Mouse (Mus musculus) c-Kit-negative CD71-positive TER-119-positive erythroid progenitor cells, embryonic 14.5 days (primary cell): ENCODE measurements around the gene F2.

Experiments used
- DNase-seq: peaks from one replicate; pipeline ENCODE4 v3.0.0-alpha.2; 2013; ENCODE audit warnings: low read depth, low spot score

The F2 gene

DNA sequence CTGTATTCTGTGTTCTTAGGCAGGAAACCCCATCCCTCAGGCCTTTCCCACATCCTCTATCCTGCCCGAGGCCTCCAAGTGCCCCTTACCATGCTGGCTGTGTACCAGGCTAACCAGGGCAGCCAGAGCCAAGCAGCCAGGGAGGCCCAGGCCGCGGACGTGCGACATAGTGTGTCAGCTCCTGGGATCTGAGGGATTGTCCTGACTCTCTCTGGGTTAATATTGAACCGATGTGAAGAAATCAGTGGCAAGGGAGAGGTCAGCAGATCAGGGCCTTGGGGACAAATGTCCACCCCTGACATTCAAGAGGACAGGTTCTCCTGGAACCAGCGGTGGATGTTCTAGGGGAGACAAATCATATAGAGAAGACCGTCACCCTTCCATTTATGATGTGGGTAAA is at the start of gene F2:
F2 (minus strand) TSS at position 186 of the 400 bp plus-strand sequence.
- DNase-seq: no peak

- DNase-seq: no peak
Measured at GRCm38 (mm10) chr2:91683919-91684318, 47.7 kb upstream of the F2 start.

DNA sequence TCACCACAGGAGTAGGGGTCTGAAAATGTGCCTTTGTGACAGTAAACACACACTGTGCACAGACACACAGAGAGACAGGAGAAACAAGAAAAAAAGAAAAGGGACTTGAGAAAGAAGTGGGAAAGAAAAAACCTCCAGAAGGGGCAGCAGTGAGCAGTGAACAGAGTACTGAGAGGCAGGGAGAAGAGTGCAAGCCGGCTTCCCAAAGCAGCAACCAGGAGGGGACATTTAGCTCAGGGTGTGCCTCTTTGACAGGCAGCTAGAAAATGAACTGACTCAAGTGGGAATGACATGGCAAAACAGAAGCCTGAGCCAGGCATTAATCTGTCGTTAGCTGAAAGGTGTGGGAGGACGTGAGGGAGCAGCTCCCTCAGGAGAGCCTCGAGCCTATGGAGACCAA is 46.6 kb upstream of the F2 start:
- DNase-seq: peak; percentile 16

- DNase-seq: no peak
Measured at GRCm38 (mm10) chr2:91676961-91677360, 40.7 kb upstream of the F2 start.

- no peak for DNase-seq
Measured at GRCm38 (mm10) chr2:91676420-91676819, 40.2 kb upstream of the F2 start.

- DNase-seq: no peak
Measured at GRCm38 (mm10) chr2:91674895-91675294, 38.7 kb upstream of the F2 start.

GRCm38 (mm10) chr2:91673587-91673986 is 37.4 kb upstream of the F2 start:
- DNase-seq: no peak

GRCm38 (mm10) chr2:91670038-91670437 is 33.8 kb upstream of the F2 start:
- DNase-seq: no peak

GRCm38 (mm10) chr2:91669326-91669725 is 33.1 kb upstream of the F2 start:
- DNase-seq: no peak

DNA sequence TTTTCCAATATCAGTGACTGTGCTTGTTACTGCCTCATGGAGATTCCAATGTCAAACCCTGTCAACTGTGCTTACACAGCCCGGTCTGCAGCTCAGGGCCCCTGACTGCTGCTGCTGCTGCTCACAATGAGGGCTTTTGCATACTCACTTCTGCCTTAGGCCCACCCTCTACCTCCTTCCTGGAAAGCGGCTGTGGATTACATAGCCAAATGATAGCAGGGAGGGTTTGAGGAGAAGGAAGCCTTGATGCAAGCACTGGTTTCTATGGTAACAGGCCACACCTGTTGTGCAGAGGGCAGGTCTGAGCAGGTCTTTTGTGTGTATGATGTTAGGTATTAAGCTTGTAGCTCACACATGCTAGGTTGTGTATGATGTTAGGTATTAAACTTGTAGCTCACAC is 31.5 kb upstream of the F2 start:
- DNase-seq: no peak

DNA sequence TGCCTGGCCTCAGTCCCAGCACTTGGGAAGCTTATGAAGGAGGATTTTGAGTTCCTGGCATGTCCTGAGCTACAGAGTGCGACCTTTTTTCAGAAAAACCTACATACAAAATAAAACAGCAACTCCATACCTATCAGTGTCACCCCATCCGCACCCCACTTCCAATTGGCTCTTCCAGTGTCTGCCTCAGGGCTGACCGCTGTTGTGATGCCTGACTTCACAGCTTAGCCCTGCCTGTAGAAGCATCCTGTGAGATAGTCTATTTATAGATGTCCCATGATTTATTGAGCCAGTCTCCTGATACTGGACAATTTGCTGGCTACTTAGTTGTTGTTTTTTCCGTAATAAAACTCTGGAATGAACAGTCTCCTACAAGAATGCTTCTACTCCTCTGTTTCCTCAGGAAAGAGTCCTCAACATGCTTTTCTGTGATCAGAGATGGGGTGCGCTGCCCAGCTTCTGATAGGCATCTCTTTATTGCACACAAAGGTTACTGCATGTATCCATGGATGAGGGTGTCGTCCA is 30.2 kb upstream of the F2 start:
- no peak for DNase-seq

DNA sequence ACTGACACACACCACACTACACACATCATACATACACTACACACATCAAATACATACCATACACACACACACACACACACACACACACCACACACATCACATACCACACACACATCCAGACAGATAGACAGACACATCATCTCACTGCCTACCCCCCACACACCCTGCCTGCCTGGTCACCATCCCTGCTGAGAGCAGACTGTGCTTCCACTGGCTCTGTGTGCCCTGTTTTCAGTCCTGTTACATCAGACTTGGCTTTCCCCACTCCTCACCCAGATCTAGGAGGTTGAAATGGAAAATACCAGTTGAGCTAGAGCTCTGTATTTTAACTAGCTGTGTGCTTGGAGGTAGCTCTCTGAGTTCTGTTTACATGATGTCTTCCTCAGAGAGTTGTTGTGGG is 28.6 kb upstream of the F2 start:
- no peak for DNase-seq

DNA sequence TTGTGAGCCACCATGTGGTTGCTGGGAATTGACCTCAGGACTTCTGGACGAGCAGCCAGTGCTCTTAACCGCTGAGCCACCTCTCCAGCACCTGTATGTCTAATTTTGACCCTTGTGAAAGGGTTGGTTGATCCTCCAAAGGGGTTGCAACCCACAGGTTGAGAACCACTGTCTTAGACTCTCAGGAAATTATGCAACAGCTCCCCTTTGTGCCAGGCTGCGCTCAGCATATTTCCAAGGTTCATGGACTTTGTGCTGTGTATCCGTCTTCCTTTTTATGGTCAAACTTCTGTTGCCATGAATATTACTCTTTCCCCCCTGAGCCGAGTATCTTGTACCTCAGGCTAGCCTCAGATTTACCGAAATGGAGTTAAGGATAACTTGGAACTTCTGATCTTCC is 24.8 kb upstream of the F2 start:
- no peak for DNase-seq

GRCm38 (mm10) chr2:91659657-91660056 is 23.4 kb upstream of the F2 start:
- DNase-seq: no peak

DNA sequence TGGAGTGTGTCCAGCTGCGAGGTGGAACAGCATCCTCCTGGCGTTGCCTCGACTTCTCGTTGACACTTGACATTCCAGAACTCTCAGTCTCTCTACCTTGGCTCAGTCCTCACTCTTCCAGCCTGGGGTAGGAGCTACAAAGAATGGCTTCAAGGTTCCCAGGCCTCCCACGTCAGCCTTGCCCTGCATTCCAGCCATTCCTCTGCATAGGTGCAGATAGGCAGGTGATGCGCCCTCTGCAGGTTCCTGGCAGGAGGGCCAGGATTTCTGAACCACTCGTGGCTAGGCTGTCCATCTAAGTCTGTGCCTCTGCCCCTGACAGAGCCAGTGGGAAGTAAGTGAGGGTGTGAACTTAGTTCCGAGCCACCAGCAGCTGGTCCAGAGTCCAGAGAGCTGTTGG is 20.6 kb upstream of the F2 start:
- no peak for DNase-seq

GRCm38 (mm10) chr2:91655827-91656226 is 19.6 kb upstream of the F2 start:
- no peak for DNase-seq

DNA sequence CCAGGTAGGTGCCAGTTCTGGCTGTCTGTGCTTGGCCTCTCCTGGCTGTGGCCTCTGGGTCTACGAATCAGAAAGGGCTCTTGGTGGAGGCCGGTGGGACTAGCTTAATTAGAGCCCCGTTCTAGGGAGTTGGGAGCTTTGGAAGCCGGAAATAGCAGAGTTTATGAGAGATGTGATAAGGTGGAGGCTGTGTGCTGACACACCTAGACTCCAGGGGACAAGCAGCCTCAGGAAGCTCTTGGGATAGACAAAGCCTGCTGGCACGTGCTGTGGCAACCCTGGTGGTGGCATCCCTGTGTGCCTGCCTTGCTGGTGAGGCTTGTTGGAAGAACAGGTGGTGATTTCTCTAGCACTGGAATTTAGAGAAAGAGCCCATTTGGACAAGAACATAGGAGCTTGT is 19.2 kb upstream of the F2 start:
- no peak for DNase-seq

GRCm38 (mm10) chr2:91652863-91653262 is 16.6 kb upstream of the F2 start:
- DNase-seq: no peak

DNA sequence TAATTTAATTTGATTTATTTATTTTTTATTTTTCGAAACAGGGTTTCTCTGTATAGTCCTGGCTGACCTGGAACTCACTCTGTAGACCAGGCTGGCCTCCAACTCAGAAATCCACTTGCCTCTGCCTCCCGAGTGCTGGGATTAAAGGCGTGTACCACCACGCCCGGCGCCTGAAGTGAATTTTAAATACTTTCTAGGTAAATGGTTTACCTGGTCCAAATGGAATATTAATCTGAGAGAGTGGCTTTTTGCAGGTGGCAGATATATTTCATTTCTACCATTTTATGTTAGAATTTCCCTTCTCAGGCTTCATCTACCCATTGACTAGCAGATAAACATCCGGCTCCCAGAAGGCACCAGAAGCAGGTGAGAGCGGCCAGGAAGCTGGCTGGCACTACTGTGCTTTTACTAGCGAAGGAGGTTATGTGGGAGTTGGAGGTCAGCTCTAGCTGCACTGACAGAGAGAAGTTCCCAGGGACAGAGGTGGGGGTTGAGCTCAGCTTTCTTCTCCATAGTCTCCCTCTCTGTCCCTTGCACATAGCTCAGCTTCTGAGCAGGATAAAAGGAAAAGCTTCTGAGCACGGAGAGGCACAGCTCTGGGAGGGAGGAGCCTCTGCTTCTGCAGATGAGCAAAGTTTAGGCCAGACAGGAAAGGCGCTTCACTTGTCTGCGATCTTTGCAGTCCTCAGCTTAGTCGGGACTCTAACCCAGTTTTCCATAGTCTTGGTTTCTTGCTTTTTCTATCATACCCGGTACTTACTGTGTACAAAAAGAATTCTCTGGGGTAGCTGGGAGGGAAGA is 15.4 kb upstream of the F2 start:
- no peak for DNase-seq

DNA sequence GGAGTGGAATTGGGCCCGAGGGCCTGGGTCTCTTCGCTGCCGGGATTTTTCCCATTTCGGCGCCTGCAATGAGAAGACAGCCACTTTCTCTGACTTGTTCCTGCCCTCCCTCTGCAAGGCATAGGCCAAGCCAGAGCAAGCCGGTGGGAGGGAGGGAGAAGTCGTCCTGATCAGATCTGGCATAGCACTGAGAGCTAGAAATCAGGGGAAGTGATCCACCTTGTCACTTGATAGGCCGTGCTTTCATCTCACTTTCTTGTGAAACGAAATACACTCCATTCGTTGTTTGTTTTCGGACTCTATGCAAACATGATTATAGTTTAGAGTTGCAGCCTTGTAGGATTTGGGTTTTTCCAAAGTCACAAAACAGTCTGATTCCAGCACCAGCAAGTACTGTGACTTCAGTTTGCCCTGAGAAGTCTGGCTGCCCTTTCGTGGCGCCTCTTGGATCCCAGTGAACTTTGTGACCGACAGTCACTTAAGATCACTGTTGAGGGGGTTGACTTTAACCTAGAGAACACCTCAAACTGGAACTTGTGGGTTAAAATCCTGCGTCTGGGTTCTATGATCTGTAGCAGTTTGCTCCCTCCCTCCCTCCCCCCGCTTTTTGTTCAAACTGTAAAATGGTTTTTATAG is 14.3 kb upstream of the F2 start:
- no peak for DNase-seq

- peak; percentile 98 for DNase-seq
Measured at GRCm38 (mm10) chr2:91649553-91650359, 13.5 kb upstream of the F2 start, which contains the start of the genes Zfp408 and Arhgap1. Zfp408 (minus strand) TSS chr2:91649791. Arhgap1 (plus strand) TSS chr2:91649860.

DNA sequence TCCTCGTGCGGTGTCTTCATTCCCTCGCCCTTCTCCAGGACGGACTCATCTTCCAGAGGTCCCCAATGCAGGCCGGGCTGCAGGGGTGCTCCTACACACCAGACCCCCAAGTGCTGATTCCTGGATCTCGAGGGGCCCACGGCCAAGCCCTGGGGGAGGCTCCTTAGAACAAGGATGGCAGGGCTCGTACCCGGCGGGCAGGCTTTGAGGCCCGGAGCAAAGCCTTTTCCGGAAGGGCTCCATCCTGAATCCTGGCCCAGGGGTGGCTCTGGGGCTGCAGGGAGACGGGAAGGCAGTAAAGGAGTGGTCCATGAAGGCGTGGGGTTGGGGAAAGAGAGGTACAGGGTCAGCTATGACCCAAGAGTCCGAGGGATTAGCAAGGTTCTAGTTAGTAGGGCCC is 12.9 kb upstream of the F2 start:
- DNase-seq: no peak
